Mouse (Mus musculus): Measurements from ENCODE around the gene Pcbp3.

DNA sequence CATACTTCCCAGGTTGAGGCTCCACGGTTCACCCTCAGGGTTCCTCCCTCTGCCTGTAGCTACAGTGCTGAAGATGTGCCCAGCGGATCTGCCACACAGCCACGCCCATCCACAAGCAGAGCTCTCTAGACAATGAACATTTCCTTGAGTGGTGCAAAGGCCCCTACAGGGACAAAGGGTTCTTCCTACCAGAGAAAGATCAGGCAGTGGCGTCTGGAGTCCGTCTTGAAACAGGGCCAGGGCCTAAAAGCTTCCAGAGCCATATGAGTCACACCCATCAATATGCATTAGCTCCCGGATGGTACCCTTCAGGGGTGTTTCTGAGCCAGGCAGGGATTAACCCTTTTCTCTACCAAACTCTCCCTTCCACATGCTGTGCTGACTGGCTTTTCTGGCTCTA, 59.1 kb downstream of the Pcbp3 start:
- no peak for TF ChIP-seq ETS1 (conservative IDR thresholded peaks at IDR 0.05; ENCODE audit: low read depth, low read length)
- TF ChIP-seq E2F4 (IDR thresholded peaks at IDR 0.05; ENCODE audit: insufficient replicate concordance, low read depth, low read length) = no peak
- TF ChIP-seq POLR2A (IDR thresholded peaks at IDR 0.05; ENCODE audit: low read depth, low read length) = no peak
- no peak for TF ChIP-seq JUND (conservative IDR thresholded peaks at IDR 0.05; ENCODE audit: low read depth, low read length)
- TF ChIP-seq EP300 (IDR thresholded peaks at IDR 0.05; ENCODE audit: low read length) = no peak
- no peak for TF ChIP-seq HCFC1 (IDR thresholded peaks at IDR 0.05; ENCODE audit: low read depth, low read length)
- no peak for TF ChIP-seq CTCF (conservative IDR thresholded peaks at IDR 0.05 in 1 of 2, IDR thresholded peaks at IDR 0.05 in 1 of 2; ENCODE audit: low read depth in 2 of 2, low read length in 2 of 2)
- no peak for TF ChIP-seq CHD2 (IDR thresholded peaks at IDR 0.05; ENCODE audit: low read length)
- no peak for TF ChIP-seq IRF4 (IDR thresholded peaks at IDR 0.05; ENCODE audit: low read depth, low read length)
- TF ChIP-seq ZMIZ1 (IDR thresholded peaks at IDR 0.05; ENCODE audit: low read depth, low read length) = no peak
- TF ChIP-seq ELF1 (IDR thresholded peaks at IDR 0.05; ENCODE audit: low read depth, low read length) = no peak

Data from CH12.LX (cell line).